Mouse (Mus musculus): ENCODE results near the gene Sim1.

Gene Sim1

GRCm38 (mm10) chr10:50901601-50902475 lies 7.3 kb downstream of the Sim1 start:
- DNase-seq: no peak

DNA sequence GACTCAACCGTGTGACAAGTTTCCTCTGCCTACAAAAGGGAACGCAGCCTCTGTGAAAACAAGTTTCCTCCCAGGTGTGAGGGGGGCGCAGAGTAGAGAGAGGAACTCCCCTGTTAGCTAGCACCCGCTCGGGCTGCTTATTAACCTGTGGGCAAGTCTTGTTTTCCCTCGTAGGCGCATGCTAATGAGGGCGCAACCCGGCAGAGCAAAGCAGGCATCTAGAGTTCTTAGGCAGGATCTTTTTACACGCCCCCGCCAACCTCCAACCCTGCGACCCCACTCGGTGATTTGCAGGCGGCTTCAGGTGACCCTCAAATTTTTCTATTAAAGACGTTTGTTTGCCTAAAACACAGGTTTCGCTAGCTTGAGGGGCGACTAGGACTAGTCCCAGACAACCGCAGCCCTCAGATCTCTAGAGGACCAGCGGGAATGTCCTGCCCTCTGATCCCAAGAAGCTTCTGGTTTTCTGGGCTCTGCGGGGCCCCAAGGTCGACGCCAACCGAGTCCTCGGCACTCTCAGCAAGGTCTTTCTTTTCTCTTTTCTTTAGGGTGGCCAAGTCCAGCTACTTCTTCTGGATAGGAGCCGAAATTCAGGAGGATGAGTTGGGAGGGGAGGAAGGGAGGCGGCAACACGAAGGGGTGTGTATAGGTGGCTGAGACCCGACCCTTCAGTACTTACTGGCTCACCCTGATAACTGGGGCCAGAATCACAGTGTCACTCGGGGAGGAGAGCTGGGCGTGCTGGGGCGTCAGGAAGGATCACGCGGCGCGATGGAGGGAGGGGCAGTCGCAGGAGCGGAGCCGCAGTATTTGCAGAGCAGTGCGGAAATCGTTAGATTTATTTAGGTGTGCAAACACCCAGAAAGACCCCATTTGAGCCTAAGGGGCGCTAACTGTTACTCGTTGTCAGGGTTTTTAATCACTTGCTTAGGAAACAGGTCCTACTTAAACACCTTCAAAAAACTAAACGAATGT lies 8.5 kb downstream of the Sim1 start:
- DNase-seq: no peak

DNA sequence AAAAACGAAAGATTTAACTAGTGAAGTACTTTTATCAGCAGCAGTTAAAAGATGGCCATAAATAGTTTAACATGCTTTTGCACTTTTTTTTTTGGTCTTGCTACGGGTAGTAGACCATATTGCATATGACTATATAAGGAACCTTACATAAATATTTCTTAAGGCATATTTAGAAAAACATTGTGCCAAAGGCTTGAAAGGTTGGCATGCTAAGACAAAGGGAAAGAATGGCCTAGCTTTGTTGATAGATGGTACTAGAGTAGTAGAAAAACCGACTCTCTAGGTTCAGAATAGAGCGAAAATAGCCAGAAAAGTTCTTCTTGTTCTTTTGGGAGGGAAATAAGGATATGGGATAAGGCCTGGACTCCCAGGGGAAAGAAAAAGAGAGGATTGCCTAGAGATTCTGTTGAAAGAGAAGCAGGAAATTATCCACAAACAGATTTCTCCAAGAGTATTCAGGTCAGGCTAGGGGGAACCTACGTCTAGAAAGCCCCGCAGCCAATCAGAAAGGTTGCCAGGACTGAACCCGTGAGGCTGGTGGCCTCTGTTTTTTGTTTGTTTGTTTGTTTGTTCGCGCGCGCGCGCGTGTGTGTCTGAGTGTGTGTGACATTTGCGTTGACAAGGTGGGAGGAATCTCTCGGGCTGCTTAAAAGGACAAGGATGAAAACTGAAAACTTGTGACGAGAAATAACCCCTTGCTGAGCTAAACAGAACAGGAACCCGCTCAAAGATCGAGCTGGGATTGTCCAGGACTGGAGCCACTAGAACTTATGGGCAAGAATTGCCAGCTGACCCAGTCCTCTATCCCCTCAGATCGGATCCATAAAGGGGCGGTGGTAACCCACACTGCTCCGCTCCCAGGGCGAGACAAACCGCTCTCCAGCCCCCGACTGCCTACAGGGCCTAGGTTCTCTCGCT lies 9.6 kb downstream of the Sim1 start:
- no peak for DNase-seq

DNA sequence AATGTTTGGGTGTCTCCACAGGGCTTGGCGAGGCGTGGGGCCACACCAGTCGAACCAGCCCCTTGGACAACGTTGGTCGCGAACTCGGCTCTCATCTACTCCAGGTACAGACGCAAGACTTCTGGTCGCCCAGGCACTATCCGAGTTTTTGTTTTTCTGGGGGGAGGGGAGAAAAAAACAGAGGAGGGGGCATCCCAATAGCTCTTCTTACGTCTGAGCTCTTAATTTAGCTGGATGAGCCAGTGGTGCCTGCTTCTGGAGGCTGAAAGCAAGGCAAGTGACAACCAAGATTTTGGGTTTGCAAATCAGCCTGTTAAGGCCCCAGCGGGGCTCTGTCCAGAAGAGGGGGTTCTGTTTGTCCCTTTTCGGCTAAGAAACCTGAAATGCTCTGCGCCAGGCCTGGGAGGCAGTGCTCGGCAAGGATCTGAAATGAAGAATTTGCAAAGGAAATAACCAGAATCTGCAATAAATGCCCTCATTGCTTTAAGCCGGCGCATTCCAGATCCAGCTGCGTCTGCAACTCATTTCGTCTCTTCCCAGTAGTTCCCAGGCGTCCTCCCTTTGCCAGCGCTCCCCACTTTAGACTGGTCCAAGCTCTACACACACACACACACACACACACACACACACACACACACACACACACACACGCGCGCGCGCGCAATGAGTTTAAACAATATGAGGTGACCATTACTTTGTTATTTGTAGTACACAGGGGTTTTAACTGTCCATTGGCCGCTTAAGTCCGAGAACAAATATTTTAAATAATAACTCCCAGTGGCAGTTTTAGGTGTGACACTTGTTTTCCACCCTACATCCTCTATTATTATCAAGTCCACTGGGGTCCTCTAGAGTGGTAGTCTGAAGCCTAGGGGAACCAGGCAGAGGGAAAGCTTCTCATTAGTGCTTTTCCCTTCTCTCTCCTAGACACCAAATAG lies 10.5 kb downstream of the Sim1 start:
- DNase-seq: no peak

- DNase-seq: no peak
These were observed 15.8 kb downstream of the Sim1 start for GRCm38 (mm10) chr10:50910400-50910799.

- DNase-seq: no peak
These were observed 16.4 kb downstream of the Sim1 start for GRCm38 (mm10) chr10:50910861-50911410.

GRCm38 (mm10) chr10:50915607-50916006 lies 21.1 kb downstream of the Sim1 start:
- DNase-seq: no peak

- DNase-seq: no peak
These were observed 34.7 kb downstream of the Sim1 start for GRCm38 (mm10) chr10:50929281-50929680.

DNA sequence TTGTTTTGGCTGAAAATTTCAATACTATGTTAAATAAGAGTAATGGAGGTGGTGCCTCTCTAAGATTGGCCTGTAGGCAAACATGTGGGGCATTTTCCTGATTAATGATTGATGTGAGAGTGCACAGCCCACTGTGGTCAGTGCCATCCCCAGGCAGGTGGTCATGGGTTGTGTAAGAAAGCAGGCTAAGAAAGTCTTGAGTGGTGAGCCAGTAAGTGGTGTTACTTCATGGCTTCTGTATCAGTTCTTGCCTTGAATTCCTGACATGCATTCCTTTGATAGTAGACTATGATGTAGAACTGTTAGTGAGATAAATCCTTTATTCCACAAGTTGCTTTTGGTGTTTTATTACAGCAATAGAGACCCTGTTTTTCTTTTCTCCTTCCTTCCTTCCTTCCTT lies 41.1 kb downstream of the Sim1 start:
- DNase-seq: no peak

DNA sequence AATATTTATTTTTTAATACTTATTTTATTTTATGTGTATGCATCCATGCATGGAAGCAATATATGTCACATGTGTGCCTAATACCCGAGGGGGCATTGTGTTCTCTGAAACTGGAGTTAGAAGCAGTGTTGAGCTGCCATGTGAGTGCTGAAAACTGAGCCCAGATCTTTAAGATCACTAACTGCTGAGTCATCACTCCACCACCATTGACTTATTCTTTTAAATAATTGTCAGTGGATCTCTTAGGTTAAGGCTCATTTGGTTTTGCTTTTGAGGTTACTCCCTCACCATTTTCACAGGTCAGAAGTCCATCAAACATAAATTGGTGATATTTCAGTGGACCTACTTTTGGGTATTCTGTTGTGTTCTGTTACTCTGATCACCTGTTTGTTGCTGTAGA lies 79.1 kb downstream of the Sim1 start:
- DNase-seq: no peak

- no peak for DNase-seq
These were observed 87.3 kb downstream of the Sim1 start for GRCm38 (mm10) chr10:50981849-50982248.

- DNase-seq: no peak
These were observed 89.1 kb downstream of the Sim1 start for GRCm38 (mm10) chr10:50983620-50984019.

GRCm38 (mm10) chr10:51007798-51008197 lies 113.2 kb downstream of the Sim1 start:
- no peak for DNase-seq

DNA sequence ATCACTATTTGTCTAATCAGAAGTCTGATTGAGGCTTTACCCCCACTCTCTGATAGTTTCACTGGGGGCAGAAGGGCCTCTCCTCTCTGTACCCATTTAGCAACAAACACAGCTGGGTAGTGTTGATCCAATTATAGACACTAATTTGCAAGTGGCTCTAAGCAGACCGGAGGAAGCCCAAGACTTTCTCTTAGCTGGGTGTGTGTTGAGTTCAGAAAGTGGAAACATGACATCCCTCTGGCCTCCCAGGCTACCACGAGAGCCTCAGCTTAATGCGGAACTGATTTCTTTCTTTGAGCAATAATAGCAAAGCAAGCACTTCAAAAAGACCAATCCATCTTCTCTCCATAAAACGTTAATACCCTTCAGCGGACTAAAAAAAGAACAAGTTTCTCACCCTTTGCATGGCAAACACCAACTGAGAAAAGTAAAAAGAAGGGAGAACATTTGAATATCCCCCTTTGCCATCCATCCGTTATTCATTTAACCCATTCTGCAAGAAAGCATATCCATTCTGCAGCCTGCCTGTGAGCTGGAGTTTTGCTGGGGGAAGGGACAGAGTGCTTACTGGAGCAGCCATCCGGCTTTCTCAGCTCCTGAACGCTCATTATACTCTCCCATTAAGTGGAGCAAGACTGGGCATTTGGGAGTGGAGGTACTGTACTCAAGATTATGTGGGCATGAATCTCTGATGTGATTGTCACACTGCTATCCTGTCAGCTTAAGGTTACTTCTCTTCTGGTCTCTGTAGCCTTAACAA lies 117.0 kb downstream of the Sim1 start:
- DNase-seq: no peak

DNA sequence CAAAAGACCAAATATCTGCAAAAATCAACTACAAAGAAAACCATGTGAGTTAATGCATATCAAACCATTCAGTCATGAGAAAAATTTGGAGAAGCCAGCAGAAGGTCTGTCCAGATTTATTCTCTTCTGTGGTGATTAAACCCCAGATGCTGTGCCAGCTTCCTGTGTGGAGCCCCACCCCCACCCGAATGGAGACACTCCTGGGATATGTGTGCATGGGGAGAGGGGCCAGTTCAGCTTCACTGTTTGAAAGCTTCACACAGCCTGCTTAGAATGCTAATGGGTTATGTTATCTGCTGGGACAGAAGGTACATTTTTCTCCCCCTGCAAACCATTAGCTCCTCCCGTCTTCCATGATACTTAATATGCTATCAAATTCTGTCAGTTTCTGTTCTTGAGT lies 120.3 kb downstream of the Sim1 start:
- no peak for DNase-seq

DNA sequence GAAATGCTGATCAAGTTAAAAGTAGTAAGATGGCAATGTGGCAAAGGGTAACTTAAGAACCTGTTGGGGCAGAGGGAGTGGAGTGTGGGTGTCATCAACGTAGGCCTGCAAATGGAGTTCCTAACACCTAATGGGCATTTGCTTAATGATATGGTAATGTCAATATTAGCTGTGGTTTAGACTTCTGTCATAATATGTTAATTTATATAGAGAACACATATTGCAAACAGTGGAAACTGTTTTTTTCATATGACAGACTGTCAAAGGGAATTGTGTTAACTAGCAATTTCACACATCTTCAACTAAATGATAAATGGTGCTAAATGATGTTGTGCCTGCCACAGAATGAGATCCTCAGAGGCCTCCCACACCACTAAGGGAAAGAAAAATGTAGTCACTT lies 120.8 kb downstream of the Sim1 start:
- no peak for DNase-seq

DNA sequence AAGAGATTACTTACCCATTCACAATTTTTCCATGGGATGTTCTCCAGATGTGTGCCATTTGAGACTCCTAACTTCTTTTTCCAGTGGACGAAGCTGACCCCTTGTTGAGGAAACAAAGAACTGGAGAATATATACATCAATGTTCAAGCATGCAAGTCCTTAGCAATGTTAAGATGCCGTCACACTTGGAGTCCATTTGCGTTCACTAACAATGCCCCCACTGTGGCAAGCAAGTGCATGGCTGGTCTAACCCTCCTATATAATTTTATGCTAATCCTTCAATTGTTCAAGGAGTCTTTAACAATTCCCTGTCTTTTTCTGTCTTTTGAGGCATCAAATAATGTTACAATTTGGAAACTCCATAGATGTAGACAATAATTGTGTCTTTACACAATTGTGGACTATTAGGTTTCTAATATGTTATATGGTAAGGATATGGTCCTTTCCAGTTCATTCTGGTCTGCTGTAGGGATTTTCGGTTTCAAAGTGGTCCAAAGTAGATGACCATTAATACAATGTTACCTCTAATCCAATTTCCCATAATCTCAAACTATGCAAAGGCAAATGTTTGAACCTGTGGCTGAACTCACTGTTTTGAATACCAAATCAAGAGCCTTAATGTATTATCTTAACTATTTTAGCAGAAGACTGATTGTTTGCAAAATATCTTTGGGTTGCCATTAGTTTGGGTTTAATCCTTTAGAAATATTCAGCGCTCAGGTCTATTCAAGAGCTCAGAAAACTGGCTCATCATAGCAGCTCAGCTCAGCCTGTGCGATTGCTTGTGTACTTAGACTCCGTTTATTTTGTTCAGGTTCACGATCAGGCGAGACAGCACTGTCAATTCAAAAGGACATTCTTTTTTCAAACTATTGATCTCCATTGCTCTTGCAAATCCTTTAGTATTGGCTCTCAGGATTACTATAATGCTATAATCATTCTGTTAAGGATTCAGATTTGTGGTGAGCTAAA lies 129.0 kb downstream of the Sim1 start:
- DNase-seq: no peak
